Mouse (Mus musculus): ENCODE results near the gene Atg5. TPM values are rescaled to one million over a fixed set of nuclear protein-coding genes. Genes with fewer than 3 reads are reported as not detected.
"Not testable (repeated sequence)": the region's sequence is repeated elsewhere in the genome, so short reads cannot be mapped to it uniquely, and the experiment has no call there.

The Atg5 gene
- polyA plus RNA-seq, 1 experiment, result 7.7 TPM

DNA sequence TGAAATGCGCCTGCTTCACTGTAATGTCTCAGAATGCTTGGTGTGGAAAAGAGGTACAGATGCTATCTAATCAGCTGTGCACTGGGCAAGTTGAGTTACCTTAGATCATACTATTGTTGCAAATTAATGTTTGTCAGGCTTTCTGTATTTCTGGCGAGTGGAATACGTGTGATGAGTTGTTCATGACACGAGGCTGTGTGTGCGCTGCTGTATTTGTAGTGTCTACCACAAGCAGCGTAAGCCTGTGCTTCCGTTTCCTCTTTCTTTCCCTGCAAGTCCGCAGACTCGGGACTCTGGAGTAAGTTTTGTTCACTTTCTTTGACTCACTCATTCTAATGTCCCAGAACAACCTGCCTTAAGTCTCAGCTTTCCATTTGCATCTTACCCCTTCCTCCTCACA, 58.9 kb downstream of the Atg5 start:
- H3K9me3 ChIP-seq, result no peaks in the 10 kb centered on the region
- H3K4me3 ChIP-seq (replicated peaks), result no peak overlapping the region
- no peaks in the 10 kb centered on the region for H3K27me3 ChIP-seq (replicated peaks)
- H3K4me1 ChIP-seq, result peaks cover 37% of the 10 kb centered on the region
- peaks cover 17% of the 10 kb centered on the region for H3K36me3 ChIP-seq (replicated peaks; ENCODE audit: low read length)
- TF ChIP-seq GATA1 (IDR thresholded peaks at IDR 0.05; ENCODE audit: borderline replicate concordance, low read length) (no peak), FLI1 (IDR thresholded peaks at IDR 0.05; ENCODE audit: low read length) (no peak)

DNA sequence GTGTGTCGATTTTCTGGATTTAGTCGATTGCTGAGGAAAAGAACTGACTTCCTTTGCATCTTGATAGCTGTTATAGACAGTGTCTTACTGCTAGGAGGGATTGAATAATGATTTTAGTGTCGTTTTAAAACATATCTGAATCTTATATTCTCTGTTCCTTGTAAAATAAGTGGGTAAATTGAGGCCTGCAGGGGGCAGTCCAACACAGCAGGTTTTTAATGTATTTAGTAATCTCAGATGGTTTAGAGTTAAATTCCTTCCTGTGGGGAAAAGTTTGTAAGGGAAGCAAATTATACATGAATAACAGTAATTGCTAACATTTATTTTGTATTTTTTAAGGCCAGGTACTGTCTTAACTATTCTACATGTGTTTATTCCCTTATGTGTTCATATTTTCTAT, 60.2 kb downstream of the Atg5 start:
- H3K36me3 ChIP-seq (replicated peaks; ENCODE audit: low read length), result peaks cover 13% of the 10 kb centered on the region
- H3K4me1 ChIP-seq, result peaks cover 24% of the 10 kb centered on the region
- H3K4me3 ChIP-seq (replicated peaks), result no peak overlapping the region
- TF ChIP-seq FLI1 (IDR thresholded peaks at IDR 0.05; ENCODE audit: low read length) (no peak), GATA1 (IDR thresholded peaks at IDR 0.05; ENCODE audit: borderline replicate concordance, low read length) (no peak)
- H3K27me3 ChIP-seq (replicated peaks), result no peaks in the 10 kb centered on the region
- H3K9me3 ChIP-seq, result no peaks in the 10 kb centered on the region

DNA sequence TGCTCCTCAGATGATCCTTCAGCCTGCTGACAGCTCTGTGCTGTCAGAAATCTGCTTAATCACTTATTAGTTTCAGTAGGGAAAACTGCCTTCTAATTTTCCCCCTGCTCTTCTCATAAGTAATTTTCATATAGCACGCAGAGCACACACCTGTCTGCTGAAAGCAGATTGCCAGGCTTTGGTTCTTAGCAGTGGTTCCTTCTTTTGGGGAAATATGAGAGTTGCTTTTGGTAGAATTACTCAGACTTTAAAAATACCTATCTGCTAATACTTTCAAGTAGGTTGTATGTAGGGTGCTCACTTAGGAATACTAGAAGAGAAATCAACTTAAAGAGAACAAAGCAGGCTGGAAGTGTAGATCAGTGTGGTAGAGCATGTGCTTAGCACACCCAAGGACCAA, 62.6 kb downstream of the Atg5 start:
- H3K4me1 ChIP-seq, result peaks cover 17% of the 10 kb centered on the region
- H3K36me3 ChIP-seq (replicated peaks; ENCODE audit: low read length), result peaks cover 15% of the 10 kb centered on the region
- no peak for TF ChIP-seq GATA1 (IDR thresholded peaks at IDR 0.05; ENCODE audit: borderline replicate concordance, low read length)
- TF ChIP-seq FLI1 (IDR thresholded peaks at IDR 0.05; ENCODE audit: low read length), result no peak
- H3K27me3 ChIP-seq (replicated peaks), result no peaks in the 10 kb centered on the region
- no peaks in the 10 kb centered on the region for H3K9me3 ChIP-seq
- no peak overlapping the region for H3K4me3 ChIP-seq (replicated peaks)

DNA sequence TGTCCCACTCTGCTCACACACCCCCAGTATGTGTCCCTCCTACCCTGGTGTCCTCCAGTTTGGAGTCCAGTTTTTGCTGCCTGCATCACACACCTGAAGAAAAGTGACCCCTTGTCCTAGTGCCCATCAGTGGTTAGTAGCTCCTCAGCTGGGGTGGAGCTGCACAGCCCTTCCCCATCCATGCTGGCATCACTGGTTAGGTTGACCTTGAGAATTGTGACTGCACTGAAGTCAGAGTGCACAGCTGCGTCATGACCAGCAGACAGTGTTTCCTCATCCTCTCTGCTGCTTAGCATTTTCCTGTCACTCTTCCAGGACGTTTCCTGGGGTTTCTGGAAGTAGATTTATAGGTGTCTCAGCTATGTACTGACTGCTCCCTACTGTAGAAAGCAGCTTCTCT, 63.3 kb downstream of the Atg5 start:
- H3K36me3 ChIP-seq (replicated peaks; ENCODE audit: low read length), result peaks cover 20% of the 10 kb centered on the region
- no peaks in the 10 kb centered on the region for H3K9me3 ChIP-seq
- no peaks in the 10 kb centered on the region for H3K27me3 ChIP-seq (replicated peaks)
- H3K4me3 ChIP-seq (replicated peaks), result peak overlapping the region; percentile 31
- H3K4me1 ChIP-seq, result peaks cover 20% of the 10 kb centered on the region
- TF ChIP-seq FLI1 (IDR thresholded peaks at IDR 0.05; ENCODE audit: low read length), result no peak
- no peak for TF ChIP-seq GATA1 (IDR thresholded peaks at IDR 0.05; ENCODE audit: borderline replicate concordance, low read length)

DNA sequence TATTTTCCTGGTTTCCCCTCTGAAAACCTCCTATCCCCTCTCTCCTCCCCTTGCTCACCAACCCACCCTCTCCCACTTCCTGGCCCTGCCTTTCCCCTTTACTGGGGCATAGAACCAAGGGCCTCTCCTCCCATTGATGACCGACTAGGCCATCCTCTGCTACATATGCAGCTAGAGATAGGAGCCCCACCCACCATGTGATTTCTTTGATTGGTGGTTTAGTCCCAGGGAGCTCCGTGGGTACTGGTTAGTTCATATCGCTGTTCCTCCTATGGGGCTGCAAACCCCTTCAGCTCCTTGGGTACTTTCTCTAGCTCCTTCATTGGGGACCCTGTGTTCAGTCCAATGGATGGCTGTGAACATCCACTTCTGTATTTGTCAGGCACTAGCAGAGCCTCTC, 64.5 kb downstream of the Atg5 start:
- not testable (repeated sequence) for H3K27me3 ChIP-seq (replicated peaks); H3K9me3 ChIP-seq; H3K4me3 ChIP-seq (replicated peaks)
- Histone ChIP-seq H3K36me3 (replicated peaks; ENCODE audit: low read length) (peaks cover 23% of the 10 kb centered on the region), H3K4me1 (peaks cover 28% of the 10 kb centered on the region)

DNA sequence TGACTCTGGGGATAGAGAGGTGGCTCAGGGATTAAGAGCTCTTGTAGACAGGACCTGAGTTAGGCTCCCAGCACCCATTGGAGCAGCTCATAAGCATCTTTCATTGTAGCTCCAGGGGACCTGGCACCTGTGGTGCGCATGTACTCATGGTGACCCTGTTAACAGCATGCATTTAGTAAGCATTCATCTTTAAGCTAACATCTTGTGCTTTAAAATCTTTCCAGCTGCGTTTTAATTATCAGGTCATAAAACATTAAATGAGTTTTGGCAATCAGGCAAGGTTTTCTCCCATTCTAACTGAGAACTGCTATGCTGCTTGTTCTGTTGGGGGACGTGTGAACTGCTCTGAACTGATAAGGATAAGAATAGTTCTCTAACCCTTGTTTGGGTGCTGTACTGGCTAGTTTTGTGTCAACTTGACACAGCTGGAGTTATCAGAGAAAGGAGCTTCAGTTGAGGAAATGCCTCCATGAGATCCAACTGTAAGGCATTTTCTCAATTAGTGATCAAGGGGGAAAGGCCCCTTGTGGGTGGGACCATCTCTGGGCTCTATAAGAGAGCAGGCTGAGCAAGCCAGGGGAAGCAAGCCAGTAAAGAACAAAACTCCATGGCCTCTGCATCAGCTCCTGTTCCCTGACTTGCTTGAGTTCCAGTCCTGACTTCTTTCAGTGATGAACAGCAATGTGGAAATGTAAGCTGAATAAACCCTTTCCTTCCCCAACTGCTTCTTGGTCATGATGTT, 68.7 kb downstream of the Atg5 start:
- not testable (repeated sequence) for H3K4me3 ChIP-seq (replicated peaks); H3K27me3 ChIP-seq (replicated peaks); H3K9me3 ChIP-seq
- Histone ChIP-seq H3K4me1 (peaks cover 50% of the 10 kb centered on the region), H3K36me3 (replicated peaks; ENCODE audit: low read length) (peaks cover 26% of the 10 kb centered on the region)

DNA sequence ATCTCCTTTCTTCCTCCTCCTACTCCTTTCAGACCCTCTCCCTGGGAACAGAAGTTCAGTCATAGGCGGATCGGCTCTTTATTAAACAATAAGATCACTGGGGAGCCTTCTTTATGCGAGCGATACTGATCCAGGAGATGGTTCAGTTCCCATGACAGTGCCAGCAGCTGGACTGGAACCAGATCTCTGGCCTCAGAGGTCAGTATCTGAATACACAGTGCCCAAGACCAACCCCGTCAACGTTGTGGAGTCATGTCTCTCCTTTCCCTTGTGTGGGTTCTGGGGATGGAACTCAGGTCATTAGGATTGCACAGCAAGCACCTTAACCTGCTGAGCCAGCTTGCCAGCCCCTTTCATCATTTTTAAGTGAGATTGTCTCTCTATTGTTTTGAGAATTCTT, 70.4 kb downstream of the Atg5 start:
- Histone ChIP-seq H3K4me3 (replicated peaks) (no peak overlapping the region), H3K27me3 (replicated peaks) (no peaks in the 10 kb centered on the region), H3K9me3 (peaks cover 5% of the 10 kb centered on the region), H3K4me1 (peaks cover 59% of the 10 kb centered on the region), H3K36me3 (replicated peaks; ENCODE audit: low read length) (peaks cover 32% of the 10 kb centered on the region)
- TF ChIP-seq FLI1 (IDR thresholded peaks at IDR 0.05; ENCODE audit: low read length) (no peak), GATA1 (IDR thresholded peaks at IDR 0.05; ENCODE audit: borderline replicate concordance, low read length) (no peak)

DNA sequence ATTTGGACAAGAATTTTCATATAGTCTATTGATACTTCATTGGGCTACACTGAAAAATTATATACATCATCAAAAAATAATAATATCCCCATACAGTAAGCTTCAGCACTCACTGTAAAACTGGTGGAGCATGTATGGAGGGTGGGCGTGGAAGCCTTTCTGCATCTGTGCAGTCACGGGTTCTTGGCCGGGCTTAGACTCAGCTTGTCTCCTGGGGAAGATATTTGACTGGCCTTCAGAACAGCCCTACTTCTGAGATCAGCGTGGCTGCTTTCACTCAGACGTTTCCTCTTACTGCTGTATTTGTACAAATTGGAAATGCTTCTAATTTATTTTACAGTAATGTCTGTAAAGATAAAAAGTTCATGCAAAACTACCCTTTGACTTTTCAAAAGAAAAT, 71.2 kb downstream of the Atg5 start:
- H3K4me3 ChIP-seq (replicated peaks), result no peak overlapping the region
- no peak for TF ChIP-seq FLI1 (IDR thresholded peaks at IDR 0.05; ENCODE audit: low read length)
- TF ChIP-seq GATA1 (IDR thresholded peaks at IDR 0.05; ENCODE audit: borderline replicate concordance, low read length), result no peak
- peaks cover 34% of the 10 kb centered on the region for H3K36me3 ChIP-seq (replicated peaks; ENCODE audit: low read length)
- peaks cover 5% of the 10 kb centered on the region for H3K9me3 ChIP-seq
- no peaks in the 10 kb centered on the region for H3K27me3 ChIP-seq (replicated peaks)
- peaks cover 62% of the 10 kb centered on the region for H3K4me1 ChIP-seq

DNA sequence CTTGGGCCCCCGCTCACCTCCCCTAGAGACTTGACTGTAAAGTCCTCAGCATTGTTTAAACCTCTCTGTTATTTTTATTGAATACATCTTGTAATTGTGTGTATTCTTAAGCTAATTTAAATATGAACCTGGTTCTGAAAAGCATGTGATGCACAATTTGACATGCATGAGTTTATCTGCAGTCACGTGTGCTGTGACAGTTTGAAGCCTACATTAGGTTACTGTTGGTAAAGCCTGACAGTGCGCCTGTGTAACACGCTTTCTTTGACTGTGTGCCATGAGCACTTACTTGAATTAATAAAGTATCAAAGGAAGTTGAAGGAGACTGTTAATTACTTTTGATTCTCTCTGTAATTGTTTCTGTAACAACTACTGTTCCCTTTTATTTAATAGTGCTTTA, 72.8 kb downstream of the Atg5 start:
- H3K27me3 ChIP-seq (replicated peaks), result no peaks in the 10 kb centered on the region
- no peak overlapping the region for H3K4me3 ChIP-seq (replicated peaks)
- peaks cover 5% of the 10 kb centered on the region for H3K9me3 ChIP-seq
- peaks cover 30% of the 10 kb centered on the region for H3K36me3 ChIP-seq (replicated peaks; ENCODE audit: low read length)
- TF ChIP-seq GATA1 (IDR thresholded peaks at IDR 0.05; ENCODE audit: borderline replicate concordance, low read length) (no peak), FLI1 (IDR thresholded peaks at IDR 0.05; ENCODE audit: low read length) (no peak)
- peaks cover 57% of the 10 kb centered on the region for H3K4me1 ChIP-seq

DNA sequence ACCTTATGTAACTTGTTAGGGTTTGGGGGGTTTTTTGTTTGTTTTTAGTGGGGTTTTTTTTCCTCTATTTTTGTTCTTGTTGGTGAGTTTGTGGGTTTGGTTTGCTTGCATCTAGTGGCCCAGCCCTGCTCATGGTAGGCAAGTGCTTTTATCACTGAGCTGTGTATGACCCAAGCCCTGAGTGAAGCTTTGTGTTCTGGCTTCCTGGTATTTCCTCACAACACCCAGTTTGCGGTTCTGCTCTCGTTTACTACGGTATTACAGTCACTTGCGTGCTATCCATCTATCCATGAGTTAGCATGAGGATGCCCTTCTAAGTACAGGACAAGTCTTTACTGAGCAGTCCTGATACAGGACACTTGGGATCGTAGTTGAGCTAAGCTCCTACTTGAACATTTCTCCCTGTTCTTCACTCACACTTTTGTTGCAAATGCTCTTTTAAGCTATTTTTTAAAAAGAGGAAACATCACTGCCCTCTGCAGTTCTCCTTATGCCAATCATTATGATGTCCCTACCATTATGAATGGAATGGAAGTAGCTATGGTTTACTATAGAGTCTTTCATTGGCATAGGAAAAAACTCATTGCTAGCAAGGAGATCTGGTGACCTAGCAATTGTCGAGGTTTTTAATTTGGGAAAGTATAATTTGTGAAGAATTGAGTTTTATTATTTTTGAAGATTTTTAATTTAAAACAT, 73.8 kb downstream of the Atg5 start:
- peak overlapping the region; percentile 60 for H3K4me3 ChIP-seq (replicated peaks)
- H3K9me3 ChIP-seq, result peaks cover 5% of the 10 kb centered on the region
- H3K4me1 ChIP-seq, result peaks cover 47% of the 10 kb centered on the region
- no peaks in the 10 kb centered on the region for H3K27me3 ChIP-seq (replicated peaks)
- no peak for TF ChIP-seq FLI1 (IDR thresholded peaks at IDR 0.05; ENCODE audit: low read length)
- no peak for TF ChIP-seq GATA1 (IDR thresholded peaks at IDR 0.05; ENCODE audit: borderline replicate concordance, low read length)
- H3K36me3 ChIP-seq (replicated peaks; ENCODE audit: low read length), result peaks cover 28% of the 10 kb centered on the region

Measured in megakaryocyte, embryonic 14.5 days (primary cell).